Mouse (Mus musculus) right cerebral cortex, postnatal 36 days (tissue): ENCODE results near the gene Tsx.
"Not testable (repeated sequence)": the region's sequence is repeated elsewhere in the genome, so short reads cannot be mapped to it uniquely, and the experiment has no call there.

Experiments
- DNase-seq, 2 experiments: peaks; one replicate each; pipeline ENCODE4 v3.0.0; 2022; ENCODE audit warnings: low spot score in 2 of 2, mixed read lengths in 1 of 2

Tsx gene

GRCm38 (mm10) chrX:103414167-103414566 is at the start of gene Tsx:
Tsx (plus strand) TSS chrX:103414467.
- no peak for DNase-seq

DNA sequence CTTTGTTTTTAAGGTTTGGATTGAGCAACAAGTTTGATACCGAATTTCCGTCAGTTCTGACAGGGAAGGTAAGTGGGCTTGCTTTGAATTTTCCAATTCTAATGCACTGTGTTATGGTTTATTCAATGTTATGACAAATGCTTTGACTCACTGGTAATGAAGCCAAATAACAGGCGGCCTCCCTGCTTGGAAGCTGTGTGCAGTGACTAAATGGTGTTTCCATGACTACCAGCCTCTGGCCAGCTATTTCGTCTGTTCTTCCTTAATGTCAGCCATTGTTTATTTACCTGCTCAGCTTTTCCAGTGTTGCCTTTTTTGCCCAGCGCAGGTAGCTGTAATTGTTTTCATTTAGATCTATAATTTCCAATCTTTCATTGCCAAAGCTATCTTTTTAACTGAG is 48.1 kb upstream of the Tsx start:
- DNase-seq, result no peak

DNA sequence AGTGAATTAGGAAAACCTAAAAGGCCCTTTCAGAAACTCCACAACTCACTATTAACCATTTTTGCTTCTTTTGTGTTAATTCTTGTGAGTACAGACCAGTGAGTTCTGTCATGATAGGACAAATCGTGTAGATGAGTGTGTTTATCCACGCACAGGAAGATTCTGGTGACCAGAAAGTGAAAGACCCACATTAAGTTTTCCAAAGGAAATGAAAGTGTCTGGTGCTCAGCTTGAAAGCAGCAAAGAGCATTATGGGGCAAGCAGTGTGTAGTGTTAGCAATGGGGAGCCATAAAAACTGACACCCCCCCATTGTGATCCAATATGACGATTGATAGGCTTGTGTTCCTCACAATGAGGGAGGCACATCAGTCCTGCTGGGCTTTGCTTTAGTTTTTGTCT is 45.6 kb upstream of the Tsx start:
- no peak for DNase-seq

DNA sequence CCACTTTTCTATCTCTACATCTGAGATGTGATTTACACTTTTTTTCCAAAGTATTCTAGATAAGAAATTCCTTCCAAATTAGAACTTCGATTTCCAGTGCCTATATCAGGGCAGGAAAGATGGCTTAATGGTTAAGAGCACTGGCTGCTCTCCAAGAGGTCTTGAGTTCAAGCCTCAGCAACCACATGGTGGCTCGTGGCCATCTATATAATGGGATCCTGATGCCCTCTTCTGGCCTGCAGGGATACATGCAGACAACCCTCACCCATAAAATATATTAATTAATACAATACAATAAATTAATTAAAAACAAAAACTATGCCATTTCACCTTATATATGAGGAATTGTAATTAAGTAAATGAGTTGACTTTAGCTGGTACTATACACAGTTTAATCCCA is 43.0 kb upstream of the Tsx start:
- DNase-seq, result no peak

DNA sequence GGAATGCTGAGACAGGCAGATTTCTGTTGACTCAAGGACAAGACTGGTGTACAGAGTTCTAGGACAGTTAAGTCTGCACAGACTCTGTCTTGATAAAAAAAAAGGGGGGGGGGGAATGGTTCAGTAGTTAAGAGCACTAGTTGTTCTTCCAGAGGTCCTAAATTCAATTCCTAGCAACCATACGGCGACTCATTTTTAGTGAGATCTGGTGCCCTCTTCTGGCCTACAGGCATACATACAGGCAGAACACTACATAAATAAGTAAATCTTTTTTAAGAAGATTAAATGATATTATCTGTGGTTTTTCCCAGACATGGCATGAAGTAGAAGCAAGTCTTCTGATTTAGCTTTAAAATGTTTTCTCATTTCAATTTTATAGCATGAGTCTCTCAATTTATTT is 42.6 kb upstream of the Tsx start:
- no peak for DNase-seq

DNA sequence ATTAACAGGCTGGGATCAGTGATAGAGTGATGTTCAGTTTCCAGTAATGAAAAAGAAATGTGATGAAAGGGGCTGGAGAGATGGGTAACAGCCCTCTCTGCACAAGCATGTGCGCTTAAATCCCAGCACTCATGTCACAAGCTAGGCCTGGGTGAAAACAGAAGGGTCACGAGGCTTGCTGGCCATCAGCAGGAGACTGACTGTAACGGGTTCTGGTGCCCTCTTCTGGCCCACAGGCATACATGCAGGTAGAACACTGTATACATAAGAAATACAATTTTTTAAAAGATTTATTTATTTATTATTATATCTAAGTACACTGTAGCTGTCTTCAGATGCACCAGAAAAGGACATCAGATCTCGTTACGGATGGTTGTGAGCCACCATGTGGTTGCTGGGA is 40.0 kb upstream of the Tsx start:
- no peak for DNase-seq

DNA sequence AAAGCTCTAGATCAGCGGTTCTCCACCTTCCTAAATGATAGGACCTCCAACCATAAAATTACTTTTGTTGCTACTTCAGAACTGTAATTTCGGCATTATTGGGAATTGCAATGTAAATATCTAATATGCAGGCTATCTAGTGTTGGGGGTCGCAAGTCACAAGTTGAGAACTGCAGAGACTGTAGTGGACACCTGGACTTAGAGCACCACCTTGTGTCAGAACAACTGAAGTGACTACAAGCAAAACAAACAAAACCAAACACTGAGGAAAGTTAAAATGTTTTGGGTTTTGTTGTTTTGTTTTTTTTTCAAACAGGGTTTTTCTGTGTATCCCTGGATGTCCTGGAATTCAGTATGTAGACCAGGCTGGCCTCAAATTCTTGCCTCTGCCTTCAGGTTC is 29.7 kb upstream of the Tsx start:
- no peak for DNase-seq

DNA sequence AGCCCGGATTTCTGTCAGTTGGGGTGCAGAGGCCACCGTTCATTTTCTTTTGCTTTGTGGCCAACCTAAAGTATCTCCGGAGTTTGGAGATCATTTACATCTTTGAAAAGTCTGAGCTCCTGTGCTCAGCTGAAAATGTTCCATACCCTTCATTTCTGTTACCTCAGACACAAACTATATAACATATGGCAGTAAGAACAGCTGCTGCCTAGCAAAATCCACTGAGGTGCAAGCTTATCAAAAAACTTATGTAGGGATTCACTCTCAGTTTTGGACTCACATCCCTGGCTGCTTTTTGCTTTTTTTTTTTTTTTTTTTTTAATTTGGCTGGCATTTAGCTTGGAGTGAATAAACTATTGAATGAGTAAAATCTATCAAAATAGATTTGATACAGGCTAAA is 26.1 kb upstream of the Tsx start:
- DNase-seq, result no peak

DNA sequence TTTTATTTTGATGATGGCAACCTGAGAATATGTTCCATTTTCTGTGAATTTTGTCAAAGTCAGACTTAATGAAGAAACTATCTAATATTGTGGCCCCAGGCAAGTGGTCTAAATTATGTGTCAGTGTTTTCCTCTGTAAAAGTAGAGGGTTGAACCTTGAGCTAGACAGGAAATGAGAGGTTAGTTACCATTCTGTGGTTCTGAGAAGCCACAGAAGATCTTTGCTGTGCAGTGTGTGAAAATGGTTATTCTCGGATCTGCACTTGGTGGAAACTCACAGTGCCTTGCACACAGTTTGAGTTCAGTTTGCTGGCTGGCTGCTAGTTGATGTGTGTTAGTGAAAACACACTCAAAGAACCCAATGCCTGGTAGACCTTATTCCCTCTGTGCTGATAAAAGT is 20.4 kb upstream of the Tsx start:
- no peak for DNase-seq

DNA sequence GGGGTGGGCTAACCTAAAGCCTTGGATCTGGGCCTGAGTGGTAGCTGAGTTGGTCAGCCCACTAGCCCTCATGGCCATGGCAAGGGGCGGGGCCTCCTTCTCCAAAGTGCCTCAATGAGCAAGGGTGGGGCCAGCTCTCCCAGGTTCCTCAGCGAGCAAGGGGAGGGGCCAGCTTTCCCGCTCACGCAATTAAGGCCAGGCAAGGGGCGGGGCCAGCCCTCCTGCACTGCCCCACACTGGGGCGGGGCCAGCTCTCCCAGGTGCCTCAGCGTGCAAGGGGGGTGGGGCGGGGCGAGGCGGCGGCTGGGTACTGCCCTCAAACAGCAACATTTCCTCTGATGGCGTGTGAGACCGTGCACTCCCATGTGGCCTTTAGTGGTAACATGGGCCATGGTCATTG is 9.2 kb upstream of the Tsx start:
- DNase-seq, result no peak

GRCm38 (mm10) chrX:103421710-103422109 is 7.4 kb downstream of the Tsx start, which contains the start of gene Gm26992:
Gm26992 (plus strand) TSS chrX:103422010.
- DNase-seq, result no peak

DNA sequence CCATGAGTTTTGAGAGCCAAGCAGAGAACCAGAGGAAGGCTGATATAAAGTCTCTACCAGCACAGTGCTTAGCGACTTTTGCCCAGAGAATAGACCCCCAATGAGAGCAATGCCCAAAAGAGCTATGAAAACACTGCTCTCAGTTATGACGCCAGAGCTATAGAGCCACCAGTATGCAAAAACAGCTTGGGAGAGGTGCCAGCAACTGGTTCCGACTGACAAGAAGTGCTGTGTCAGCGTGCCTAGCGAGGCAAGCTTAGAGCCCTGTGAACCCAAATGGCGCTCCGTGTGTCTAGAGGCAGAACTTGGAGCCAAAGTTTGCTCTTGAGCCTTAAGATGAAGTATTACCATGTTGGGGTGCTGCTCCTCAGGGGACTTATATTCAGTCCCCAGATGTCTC is 13.4 kb downstream of the Tsx start:
- no peak for DNase-seq

DNA sequence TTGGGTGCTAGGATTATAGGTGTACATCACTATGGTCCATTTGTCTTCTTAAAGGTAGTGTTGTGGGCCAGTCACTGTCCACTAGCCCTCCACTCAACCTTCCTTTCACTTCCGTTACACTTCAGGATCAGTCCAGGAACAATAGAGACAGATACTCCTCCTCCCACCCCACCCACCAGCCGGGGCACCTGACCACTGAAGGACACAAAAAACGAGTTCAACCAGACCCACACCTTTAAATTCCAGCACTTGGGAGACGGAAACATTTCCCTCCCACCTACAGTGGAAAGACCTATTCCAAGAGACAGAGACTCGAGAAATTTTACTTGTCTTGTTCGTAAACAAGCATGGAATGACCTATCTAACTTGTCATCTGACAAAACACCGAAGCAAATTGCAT is 18.0 kb downstream of the Tsx start:
- DNase-seq, result no peak

- DNase-seq, result no peak
These were observed 23.8 kb downstream of the Tsx start for GRCm38 (mm10) chrX:103438023-103438422.

DNA sequence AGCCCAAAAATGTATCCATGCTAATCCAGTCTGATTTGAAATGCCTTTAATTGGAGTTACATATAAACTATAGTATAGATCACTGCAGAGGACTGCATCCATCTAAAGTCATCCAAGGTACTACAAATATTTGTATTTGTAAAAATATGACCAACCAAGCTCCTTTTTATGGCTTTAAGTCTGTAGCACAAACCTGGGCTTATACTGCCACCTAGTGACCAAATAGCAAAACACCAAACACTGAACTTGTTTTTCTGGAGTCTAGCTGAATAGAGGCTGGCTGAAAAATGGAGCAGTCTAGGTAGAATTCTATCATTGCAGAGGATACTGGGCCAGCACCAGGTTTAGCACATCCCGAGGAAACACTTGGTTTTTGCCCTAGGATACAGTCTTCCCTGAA is 26.5 kb downstream of the Tsx start:
- DNase-seq, result peak in 1 of 2 experiments; percentile 3

GRCm38 (mm10) chrX:103443755-103444154 is 29.5 kb downstream of the Tsx start:
- no peak for DNase-seq

DNA sequence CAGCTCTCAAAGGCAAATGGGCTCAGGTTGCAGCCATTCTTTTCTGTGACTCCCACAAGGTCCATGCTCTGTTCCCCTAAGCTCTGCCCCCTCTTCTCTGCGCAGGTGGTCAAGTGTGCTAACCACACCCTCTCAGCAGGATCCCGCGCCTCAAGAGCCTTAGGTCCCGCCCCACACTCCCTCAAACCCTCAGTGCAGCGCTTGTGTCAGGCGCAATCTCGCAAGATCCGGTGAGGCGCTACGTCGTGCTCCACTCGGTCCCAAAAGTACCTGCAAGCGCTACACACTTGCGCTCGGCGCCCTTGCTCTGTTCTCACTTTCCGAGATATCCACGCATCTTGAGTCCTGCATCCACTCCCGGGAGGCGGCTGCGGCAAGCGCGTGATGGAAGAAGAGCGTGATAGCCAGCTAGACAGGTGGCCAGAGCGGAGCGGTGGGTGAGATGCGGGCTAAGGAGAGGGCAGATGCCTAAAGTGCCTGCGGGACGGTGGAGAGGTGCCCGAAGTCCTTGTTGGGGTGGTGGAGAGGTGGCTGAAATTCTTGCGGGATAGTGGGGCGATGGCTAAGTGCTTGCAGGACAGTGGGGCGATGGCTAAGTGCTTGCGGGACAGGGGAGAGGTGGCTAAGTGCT is 33.4 kb downstream of the Tsx start:
- peak in 1 of 2 experiments; percentile 1 for DNase-seq

- DNase-seq, result not testable (repeated sequence)
These were observed 34.2 kb downstream of the Tsx start for GRCm38 (mm10) chrX:103448429-103448828.

GRCm38 (mm10) chrX:103448943-103449722 is 34.9 kb downstream of the Tsx start:
- not testable (repeated sequence) for DNase-seq

DNA sequence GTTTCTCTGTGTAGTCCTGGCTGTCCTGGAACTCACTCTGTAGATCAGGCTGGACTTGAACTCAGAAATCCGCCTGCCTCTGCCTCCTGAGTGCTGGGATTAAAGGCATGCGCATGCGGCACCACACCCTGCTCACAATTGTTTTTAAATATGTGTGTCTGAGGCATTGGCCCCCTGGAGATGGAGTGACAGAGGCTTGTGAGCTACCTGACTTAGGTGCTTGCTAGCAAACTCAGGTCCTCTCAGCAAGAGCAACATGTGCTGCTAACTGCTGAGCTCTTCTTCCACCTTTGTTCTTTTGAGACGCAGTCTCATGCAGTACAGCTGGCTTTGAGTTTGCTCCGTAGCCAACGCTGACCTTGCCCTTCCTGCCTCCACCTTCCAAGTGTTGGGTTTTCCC is 38.5 kb downstream of the Tsx start:
- no peak for DNase-seq

DNA sequence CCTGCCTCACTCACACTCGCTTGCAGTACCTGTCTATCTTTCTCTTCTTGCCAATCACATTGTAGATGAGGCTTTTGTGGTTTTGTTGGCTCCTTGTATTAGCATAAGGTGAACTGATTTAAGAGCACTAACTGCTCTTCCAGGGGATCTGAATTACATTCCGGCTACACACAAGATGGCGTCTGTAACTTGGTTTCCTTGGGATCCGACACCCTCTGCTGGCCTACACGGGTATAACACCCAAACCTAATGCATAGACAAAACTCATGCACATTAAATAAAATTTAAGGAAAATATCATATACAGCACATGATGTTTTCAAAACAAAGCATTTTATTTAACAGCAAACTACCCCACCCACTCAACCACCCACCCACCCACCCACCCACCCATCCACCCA is 45.8 kb downstream of the Tsx start:
- no peak for DNase-seq

- DNase-seq, result no peak
These were observed 54.7 kb downstream of the Tsx start for GRCm38 (mm10) chrX:103468998-103469397.

DNA sequence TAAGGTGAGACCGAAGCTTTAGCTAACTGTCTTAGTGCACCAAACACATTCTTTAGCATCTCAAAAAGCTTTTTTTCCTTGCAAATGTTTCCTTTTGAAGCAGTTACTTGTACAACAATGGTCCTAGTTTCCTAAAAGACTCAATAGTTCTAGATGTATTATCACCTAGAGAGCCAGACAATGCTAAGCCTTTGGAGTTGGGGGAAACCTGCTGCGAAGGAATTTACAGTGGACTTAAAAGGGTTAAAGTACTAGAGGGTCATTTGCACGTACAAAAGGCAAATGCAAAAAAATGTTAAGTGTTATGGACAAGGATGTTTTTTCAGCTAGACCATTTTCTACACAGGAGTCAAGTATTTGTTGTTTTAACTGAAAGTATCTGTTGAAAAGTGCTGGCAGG is 58.1 kb downstream of the Tsx start:
- DNase-seq, result no peak
